Mouse (Mus musculus) left cerebral cortex, adult 9 months (tissue): ENCODE data around the gene Izumo4.

Experiments used
- DNase-seq, 2 experiments: peaks; one replicate each; pipeline ENCODE4 v3.0.0; 2022; ENCODE audit warnings: low spot score in 2 of 2

Izumo4 gene

GRCm38 (mm10) chr10:80687850-80688249 is 14.1 kb upstream of the Izumo4 start:
- peak in 1 of 2 experiments; percentile 59 for DNase-seq

GRCm38 (mm10) chr10:80692249-80693165 is 9.5 kb upstream of the Izumo4 start:
- no peak for DNase-seq

- no peak for DNase-seq
Observed at GRCm38 (mm10) chr10:80693401-80694045, 8.5 kb upstream of the Izumo4 start.

- no peak for DNase-seq
Observed at GRCm38 (mm10) chr10:80694159-80694938, 7.6 kb upstream of the Izumo4 start.

GRCm38 (mm10) chr10:80695186-80695585 is 6.8 kb upstream of the Izumo4 start:
- DNase-seq, result peak in 1 of 2 experiments; percentile 37

- no peak for DNase-seq
Observed at GRCm38 (mm10) chr10:80695801-80696501, 6.0 kb upstream of the Izumo4 start.

- DNase-seq, result no peak
Observed at GRCm38 (mm10) chr10:80696502-80697392, 5.2 kb upstream of the Izumo4 start.

- no peak for DNase-seq
Observed at GRCm38 (mm10) chr10:80697393-80697787, 4.6 kb upstream of the Izumo4 start.

- DNase-seq, result no peak
Observed at GRCm38 (mm10) chr10:80697812-80698211, 4.2 kb upstream of the Izumo4 start.

GRCm38 (mm10) chr10:80698605-80699004 is 3.4 kb upstream of the Izumo4 start:
- DNase-seq, result no peak

GRCm38 (mm10) chr10:80700038-80700504 is 1.9 kb upstream of the Izumo4 start:
- DNase-seq, result no peak

GRCm38 (mm10) chr10:80700732-80701131 is 1.3 kb upstream of the Izumo4 start:
- no peak for DNase-seq

- peak; percentile 93 to 97 for DNase-seq
Observed at GRCm38 (mm10) chr10:80702536-80703390, 779 bp downstream of the Izumo4 start.

- DNase-seq, result no peak
Observed at GRCm38 (mm10) chr10:80703643-80704042, 1.7 kb downstream of the Izumo4 start.

- DNase-seq, result no peak
Observed at GRCm38 (mm10) chr10:80704418-80704817, 2.4 kb downstream of the Izumo4 start.

GRCm38 (mm10) chr10:80705033-80705432 is 3.0 kb downstream of the Izumo4 start:
- no peak for DNase-seq

GRCm38 (mm10) chr10:80705479-80705878 is 3.5 kb downstream of the Izumo4 start:
- no peak for DNase-seq

GRCm38 (mm10) chr10:80710834-80711233 is 8.8 kb downstream of the Izumo4 start:
- DNase-seq, result no peak

GRCm38 (mm10) chr10:80717281-80717680 is 15.3 kb downstream of the Izumo4 start:
- no peak for DNase-seq
